Mouse (Mus musculus) MEL (cell line): ENCODE measurements around the gene Etv2.

Source experiments
- CTCF ChIP-seq, 3 experiments: IDR thresholded peaks in 2 of 3; conservative IDR thresholded peaks in 1 of 3; 2 replicates each; pipeline ENCODE4 v1.5.1; 2011 to 2012; ENCODE audit warnings: low read length in 3 of 3, low read depth in 2 of 3, mild to moderate bottlenecking in 2 of 3, improper control_type of control experiment in 1 of 3, inconsistent platforms in 1 of 3, mixed read lengths in 1 of 3, moderate library complexity in 1 of 3; ENCODE audit not compliant: control insufficient read depth in 1 of 3, insufficient read depth in 1 of 3, poor library complexity in 1 of 3, severe bottlenecking in 1 of 3
- ELF1 ChIP-seq: IDR thresholded peaks from 2 replicates; pipeline ENCODE4 v1.6.1; 2014; ENCODE audit warnings: low read depth, mild to moderate bottlenecking, inconsistent platforms, low read length, improper control_type of control experiment, moderate library complexity
- GATA1 ChIP-seq: IDR thresholded peaks from 2 replicates; pipeline ENCODE4 v1.6.1; 2011; ENCODE audit warnings: low read depth, low read length, improper control_type of control experiment
- POLR2A ChIP-seq, 2 experiments: IDR thresholded peaks; 2 replicates each; pipeline ENCODE4 v1.6.1; 2011 to 2012; ENCODE audit warnings: low read length in 2 of 2, mild to moderate bottlenecking in 2 of 2, control low read depth in 1 of 2, improper control_type of control experiment in 1 of 2, low read depth in 1 of 2, moderate library complexity in 1 of 2; ENCODE audit not compliant: control insufficient read depth in 1 of 2, insufficient read depth in 1 of 2, poor library complexity in 1 of 2
- TCF12 ChIP-seq: IDR thresholded peaks from 2 replicates; pipeline ENCODE4 v1.6.1; 2014; ENCODE audit warnings: low read depth, mild to moderate bottlenecking, inconsistent platforms, low read length, improper control_type of control experiment, moderate library complexity

DNA sequence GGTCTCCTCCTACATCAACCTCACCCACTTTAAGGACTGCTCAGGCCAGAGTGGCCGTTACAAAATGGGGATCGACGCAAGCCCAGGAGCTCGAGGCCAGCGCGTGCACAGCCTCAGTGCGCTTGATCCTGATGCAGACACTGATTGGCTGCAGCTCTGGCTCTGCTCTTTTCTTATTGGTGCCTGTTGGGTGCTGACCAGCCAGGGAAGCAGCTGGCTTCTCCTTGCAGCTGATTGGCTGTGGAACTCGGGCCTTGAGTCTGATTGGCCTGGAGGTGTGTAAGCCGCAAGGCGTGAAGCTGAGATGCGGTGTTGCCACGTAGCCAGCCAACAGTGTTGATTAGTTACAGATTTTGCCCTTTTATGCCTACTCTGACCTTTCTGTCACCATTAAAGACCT is 36.9 kb downstream of the Etv2 start, which contains the start of gene Zbtb32:
- TF ChIP-seq ELF1 (no peak), TCF12 (no peak), GATA1 (no peak), CTCF (IDR thresholded peaks at IDR 0.05 in 2 of 3, conservative IDR thresholded peaks at IDR 0.05 in 1 of 3; ENCODE audit: control insufficient read depth in 1 of 3, insufficient read depth in 1 of 3, low read depth in 2 of 3, low read length in 3 of 3, poor library complexity in 1 of 3, severe bottlenecking in 1 of 3) (no peak), POLR2A (IDR thresholded peaks at IDR 0.05; ENCODE audit: control insufficient read depth in 1 of 2, insufficient read depth in 1 of 2, low read depth in 1 of 2, low read length in 2 of 2, poor library complexity in 1 of 2) (no peak)
